Mouse (Mus musculus) erythroblast, embryonic 14.5 days (primary cell): ENCODE measurements around the gene Ssna1.

Source experiments
- GATA1 ChIP-seq: IDR thresholded peaks from 2 replicates; pipeline ENCODE4 v1.6.1; 2012; ENCODE audit warnings: low read length, inconsistent platforms, mixed read lengths
- TAL1 ChIP-seq: IDR thresholded peaks from 3 replicates; pipeline ENCODE4 v1.6.1; 2012; ENCODE audit warnings: low read length, inconsistent platforms, mixed read lengths

DNA sequence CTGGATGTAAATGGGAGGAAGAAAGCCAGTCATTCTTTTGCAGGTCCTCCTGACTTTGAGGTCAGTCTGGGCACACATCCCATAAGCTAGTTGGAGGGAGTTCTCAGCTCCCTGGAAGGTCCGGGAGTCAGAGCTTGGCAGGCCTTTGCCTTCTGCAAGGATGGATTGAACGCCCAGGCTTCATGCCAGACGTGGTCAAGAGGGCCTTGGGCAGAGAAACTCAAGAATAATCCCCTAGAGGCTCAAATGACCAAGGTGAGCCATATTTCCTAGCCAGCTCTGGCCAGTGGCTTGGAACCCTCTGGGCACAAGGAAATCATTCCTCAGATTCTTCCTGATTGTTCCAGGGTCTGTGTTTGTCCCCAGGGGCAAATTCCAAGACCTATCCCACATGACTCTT is 7.4 kb downstream of the Ssna1 start:
- TF ChIP-seq GATA1: no peak
- no peak for TF ChIP-seq TAL1
